ENCODE assay signal across 16 mouse cellular contexts in the genomic region with DNA sequence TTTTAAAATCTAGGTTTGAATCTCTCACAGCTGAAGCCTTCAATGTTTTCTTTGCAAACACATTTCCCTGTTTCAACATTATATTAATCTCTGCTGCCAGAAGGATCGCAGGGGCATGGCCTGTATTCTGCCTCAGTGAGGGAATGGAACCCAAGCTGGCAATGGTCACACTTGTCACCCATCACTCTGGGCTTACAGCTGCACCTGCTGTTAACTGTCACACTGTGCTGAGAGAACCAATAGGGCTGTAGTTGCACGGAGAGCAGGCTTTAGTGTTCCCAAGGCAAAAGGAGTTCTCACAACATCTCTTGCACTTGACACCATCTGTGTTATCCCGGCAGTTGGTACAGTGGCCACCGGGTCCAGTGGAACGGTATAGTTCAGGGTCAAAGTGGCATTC.
"Had no signal": no experiment of that assay in that cellular context is flagged by ENCODE, and none has a peak within 500 bp of the region (broad histone marks: within the 10 kb centered on the region; RNA-seq: fewer than 3 reads in every experiment).

No protein-coding gene starts in this region.

- H3K9ac ChIP-seq: neural tube, embryonic 13.5 days; neural tube, embryonic 15.5 days; stomach, embryonic 15.5 days had no signal

- H3K9me3 ChIP-seq: stomach, embryonic 15.5 days had no signal

- H3K4me1 ChIP-seq: neural tube, embryonic 13.5 days; neural tube, embryonic 15.5 days; stomach, embryonic 15.5 days had no signal

- DNase-seq: retina, postnatal 1 day; right cerebral cortex, adult 18-20 months; right cerebral cortex, postnatal 14 days; right cerebral cortex, postnatal 25 days; right cerebral cortex, postnatal 4 days; spleen, adult 18-20 months; thymus, adult 18-20 months; thymus, adult 2 months; thymus, postnatal 14 days; thymus, postnatal 25 days; thymus, postnatal 36 days; thymus, postnatal 4 days had no signal

- H3K27ac ChIP-seq: neural tube, embryonic 13.5 days; neural tube, embryonic 15.5 days; stomach, embryonic 15.5 days; stomach, postnatal 0 days had no signal

- H3K36me3 ChIP-seq: stomach, embryonic 15.5 days had no signal

- H3K4me2 ChIP-seq: neural tube, embryonic 13.5 days; neural tube, embryonic 15.5 days; stomach, embryonic 15.5 days had no signal

- H3K27me3 ChIP-seq: neural tube, embryonic 13.5 days; neural tube, embryonic 15.5 days; stomach, embryonic 15.5 days had no signal

- H3K4me3 ChIP-seq: neural tube, embryonic 13.5 days; neural tube, embryonic 15.5 days; stomach, embryonic 15.5 days had no signal
